Mouse (Mus musculus) gastrocnemius, postnatal 14 days (tissue): ENCODE results near the gene Xkrx. TPM values are rescaled to one million over a fixed set of nuclear protein-coding genes. Genes with fewer than 3 reads are reported as not detected.
"Not testable (repeated sequence)": the region's sequence is repeated elsewhere in the genome, so short reads cannot be mapped to it uniquely, and the experiment has no call there.

Experiments used
- DNase-seq: peaks from one replicate; pipeline ENCODE4 v3.0.0; 2021; ENCODE audit warnings: mixed read lengths
- intact Hi-C: fragments of 180-260 bp; cut with DNase I; formaldehyde crosslinking; loops from one replicate; pipeline ENCODE4 v1.15.1; 2025; ENCODE audit warnings: low total_unique reads
- long read RNA-seq, 2 experiments: library from polyadenylated mRNA; stranded (forward); transcript quantifications; one replicate each; pipeline ENCODE4 v2.0.0; 2021
- total RNA-seq, 2 experiments: library from RNA; stranded (reverse); gene quantifications; 2 replicates each; pipeline ENCODE4 v1.2.3; 2021

Xkrx gene
- under 1 TPM; 0.38 to 0.74 TPM for total RNA-seq
- long read RNA-seq, experiment 1, result 0 reads
- long read RNA-seq, experiment 2, partial matches to known transcripts, result 0 of 1 reads
- long read RNA-seq, experiment 2, other reads (novel, unspliced or antisense), result 1 of 1 reads

DNA sequence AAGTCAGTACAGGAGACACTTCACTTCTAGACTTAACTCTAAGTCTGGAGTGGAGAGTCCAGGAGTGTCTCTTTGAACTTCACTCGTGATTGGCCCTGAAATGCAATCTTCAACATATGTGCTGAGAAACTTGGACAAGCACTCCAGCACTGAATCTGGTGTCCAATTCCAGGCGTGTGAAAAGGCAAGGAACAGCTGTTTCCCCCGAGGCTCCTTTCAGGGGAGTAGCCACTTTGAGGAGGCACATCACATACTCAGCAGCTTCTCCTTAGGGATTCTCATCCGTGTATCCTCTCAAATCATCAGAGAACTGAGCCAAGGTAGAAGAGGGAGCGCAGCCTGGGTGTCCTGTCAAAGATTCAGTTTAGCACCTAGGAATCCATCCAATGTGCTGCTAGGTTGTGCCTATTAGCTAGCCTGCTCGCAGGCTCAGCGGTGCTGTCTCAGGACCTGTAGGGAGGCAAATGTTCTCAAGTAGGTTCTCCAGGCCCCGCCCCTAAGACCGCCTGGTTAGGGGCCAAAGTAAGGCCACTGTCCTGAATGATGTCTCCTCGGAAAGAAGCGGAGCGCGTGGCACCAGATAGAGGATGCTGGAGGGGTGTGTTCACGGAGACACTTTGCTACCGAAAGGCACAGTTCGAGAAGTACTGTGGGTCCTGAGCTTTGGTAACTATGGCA lies at the start of gene Xkrx:
Gene Xkrx, minus strand, starts transcription at position 34 of the 678 bp plus-strand sequence.
- no peak for DNase-seq
- intact Hi-C loops, result no loop called here

DNA sequence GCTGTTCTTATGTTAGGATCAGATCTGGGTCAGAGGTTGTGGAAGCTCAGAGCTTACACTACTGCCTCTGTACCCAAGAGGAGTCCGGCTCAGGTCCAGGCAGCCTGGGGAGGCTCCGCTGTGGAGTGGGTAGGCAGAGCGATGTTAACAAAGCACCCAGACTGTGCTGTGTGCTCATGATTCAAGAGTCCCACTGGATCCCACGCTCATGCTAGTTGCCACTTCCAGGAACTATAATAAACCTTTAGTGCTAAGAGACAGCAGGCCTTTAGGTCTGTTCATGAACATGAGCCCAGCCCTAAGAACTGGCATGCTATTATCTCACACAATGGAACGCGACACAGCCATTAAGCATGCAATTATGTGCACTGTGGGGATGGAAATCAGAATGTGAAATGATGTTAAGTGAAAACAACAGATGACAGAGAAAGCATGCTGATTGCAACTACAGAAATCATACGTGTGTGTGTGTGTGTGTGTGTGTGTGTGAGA lies 49.3 kb upstream of the Xkrx start:
- DNase-seq, result no peak
- intact Hi-C loops, result no loop called here

DNA sequence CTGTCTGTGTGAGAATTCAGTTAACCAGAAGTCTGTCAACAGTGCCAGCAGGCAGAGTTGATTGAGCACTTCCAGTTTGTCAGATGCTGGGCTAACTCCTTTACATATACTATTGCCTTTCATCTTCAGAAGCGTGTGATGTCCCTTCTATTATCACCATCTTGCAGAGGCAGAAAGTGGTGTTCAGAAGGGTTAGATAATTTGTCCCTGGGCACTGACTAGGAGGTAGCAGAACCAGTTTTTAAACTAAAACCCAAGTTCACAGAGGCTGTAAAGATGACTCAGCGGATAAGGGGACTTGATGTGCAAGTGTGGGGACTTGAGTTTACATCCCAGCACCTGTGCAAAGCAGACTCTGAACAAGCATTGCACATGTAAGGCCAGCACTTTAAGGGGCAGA lies 46.6 kb upstream of the Xkrx start:
- intact Hi-C loops, result no loop called here
- DNase-seq, result no peak

DNA sequence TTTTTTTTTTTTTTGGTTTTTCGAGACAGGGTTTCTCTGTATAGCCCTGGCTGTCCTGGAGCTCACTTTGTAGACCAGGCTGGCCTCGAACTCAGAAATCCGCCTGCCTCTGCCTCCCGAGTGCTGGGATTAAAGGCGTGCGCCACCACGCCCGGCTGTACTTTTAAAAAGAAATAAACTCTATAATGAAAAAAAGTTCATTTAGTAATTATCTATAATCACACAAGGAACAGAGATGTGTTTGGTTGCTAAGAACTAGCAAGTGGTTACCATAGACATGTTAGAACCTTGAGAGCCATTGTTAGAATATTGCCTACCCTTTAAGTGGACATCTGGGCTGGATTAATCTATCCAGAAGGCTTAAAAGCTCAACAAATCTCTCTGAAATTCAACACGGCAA lies 25.3 kb upstream of the Xkrx start, which contains the start of gene Arl13a:
Gene Arl13a, plus strand, starts transcription at position 301 of the 400 bp plus-strand sequence.
- DNase-seq, intact Hi-C loops: not testable (repeated sequence)

DNA sequence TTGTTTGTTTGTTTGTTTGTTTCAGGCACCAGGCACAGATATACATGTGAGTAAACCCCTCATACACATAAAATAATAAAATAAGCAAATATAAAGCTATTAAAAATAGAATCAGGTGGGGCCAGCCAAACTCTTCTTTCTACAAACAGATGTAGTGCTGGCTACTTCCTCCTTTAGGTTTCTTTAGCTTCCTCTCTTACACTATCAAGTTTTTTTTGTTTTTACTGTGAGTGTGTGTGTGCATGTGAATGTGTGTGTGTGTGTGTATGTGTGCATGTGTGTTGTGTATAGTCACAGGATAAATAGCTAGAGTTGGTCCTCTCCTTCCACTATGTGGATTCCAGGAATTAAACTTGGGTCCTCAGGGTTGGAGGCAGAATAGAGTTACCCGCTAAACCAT lies 12.8 kb upstream of the Xkrx start:
- intact Hi-C loops, result no loop called here
- DNase-seq, result no peak

DNA sequence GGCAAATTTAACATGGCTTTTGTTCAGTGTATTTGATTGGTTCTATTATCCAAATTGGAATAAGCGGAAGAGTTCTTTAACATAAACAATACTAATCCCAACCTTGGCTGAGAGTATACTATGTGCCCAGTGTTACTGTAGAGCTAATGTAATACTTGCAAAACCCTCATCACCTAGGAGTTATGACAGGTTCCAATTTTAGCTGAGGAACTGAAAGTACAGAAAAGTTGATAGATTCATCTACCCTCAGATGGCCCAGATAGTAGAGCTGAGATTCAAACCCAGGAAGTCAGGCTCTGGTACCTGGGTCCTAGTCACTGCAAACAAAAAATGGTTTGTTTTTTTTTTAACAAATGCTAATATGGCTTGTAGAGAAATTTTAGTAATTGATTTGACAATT lies 8.7 kb upstream of the Xkrx start:
- no peak for DNase-seq
- intact Hi-C loops, result no loop called here

DNA sequence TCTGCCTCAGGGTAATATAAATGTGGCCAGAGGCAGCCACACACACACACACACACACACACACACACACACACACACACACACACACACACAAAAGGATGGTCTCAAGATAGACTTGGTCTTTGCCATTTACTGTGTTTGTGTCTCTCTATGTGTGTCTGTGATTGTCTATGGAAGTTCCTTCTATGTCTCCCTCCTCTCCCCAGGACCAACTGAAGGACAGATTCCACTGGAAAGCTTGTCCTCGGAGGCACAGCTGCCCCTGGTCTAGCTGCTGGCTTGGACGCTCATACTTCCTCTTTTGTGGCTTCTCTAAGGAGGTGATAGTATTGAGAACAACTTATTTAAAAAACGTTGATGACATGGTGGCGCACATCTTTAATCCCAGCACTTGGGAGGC lies 1.6 kb upstream of the Xkrx start:
- no peak for DNase-seq
- intact Hi-C loops, result no loop called here

DNA sequence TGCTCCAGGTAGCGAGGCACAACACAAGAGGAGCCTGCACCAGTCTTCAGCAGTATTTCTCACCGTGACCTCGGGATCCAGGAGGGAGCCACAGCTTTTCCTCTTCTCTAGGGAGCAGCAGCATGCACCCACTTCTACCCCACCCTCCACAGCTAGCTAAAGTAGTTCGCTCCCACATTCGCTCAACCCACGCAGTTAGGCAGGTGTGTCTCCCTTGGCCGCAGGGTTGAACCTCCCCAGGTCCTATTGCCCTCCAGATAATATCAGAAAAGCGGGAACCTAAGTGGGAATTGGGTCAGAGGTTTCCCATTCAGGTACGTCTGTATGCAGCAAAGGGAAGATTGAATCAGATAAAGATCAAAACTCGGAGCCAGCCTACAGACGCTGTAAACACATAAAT lies 950 bp upstream of the Xkrx start:
- intact Hi-C loops, result no loop called here
- no peak for DNase-seq

DNA sequence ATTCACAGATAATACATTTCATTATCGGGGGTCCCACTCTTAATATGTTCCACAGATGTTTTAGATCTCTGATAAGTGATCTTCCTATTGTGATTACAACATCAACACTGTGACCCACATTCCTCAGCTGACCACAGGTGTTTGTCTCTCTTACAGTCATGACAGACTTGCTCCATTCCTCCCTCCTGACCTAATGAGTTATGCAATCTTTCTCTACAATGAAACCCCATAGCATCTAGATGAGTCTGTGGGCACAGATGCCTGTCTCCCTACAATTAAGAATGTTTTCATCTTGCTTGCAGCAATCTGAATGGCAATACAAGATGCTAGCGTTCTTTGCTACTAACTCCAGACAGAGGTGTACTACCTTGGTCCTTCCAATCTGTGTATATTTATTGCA lies 1.4 kb downstream of the Xkrx start:
- no peak for DNase-seq
- intact Hi-C loops, result no loop called here

DNA sequence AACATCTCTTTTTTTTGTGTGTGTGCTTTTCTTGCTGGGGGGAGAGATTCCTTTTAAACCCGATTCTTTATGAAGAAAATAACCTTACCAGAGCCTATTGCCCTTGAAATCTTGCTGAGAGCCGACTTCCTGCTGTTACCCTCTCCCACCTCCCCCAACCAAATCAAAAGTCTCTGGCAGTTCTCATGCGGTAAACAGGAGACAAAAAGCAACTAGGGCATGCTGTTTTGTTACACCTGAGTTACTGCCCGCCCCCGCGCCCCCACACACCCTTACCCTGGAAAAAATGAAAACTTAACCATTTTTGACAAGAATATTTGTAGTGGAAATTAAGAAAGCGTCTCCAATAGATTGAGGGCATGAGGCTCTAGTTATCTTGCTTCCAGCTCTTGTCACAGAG lies 3.7 kb downstream of the Xkrx start:
- no peak for DNase-seq
- intact Hi-C loops, result no loop called here

DNA sequence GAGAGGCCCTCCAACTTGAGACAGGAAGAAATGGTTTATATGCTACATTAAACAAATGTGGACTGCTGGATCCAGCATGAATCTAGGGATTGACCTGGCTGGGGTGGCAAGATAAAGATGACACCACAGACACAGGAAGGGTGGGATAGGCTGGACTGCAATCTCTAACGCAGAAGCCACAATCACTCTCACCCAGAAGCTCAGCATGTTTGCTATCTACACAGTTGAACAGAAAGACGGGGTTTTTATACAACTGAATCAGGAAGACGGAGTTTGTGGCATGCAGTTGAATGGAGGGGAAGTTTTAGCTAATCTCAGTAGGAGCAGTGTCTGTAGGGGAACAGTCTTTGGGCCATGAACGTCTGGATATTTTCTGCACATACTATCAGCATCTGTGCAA lies 19.9 kb downstream of the Xkrx start:
- intact Hi-C loops, result no loop called here
- no peak for DNase-seq

DNA sequence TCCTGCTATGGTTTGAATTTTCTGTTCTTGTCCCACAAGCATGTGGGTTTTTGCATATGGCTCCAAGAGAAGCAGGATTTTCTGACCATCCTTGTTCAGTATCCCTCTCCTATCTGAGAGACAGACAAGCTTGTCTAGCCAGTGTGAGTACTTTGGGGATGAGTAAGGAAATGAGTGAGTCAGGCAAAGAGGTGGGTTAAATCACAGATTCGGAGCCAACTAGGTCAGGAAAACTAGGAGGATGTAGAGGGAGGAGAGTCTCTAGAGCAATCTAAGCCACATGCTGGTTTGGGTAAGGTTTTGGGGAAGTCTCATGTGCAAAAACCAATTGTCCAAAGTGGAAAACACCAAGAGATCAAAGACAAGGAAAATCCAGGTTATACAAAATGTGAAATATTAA lies 20.3 kb downstream of the Xkrx start:
- no peak for DNase-seq
- intact Hi-C loops, result no loop called here

DNA sequence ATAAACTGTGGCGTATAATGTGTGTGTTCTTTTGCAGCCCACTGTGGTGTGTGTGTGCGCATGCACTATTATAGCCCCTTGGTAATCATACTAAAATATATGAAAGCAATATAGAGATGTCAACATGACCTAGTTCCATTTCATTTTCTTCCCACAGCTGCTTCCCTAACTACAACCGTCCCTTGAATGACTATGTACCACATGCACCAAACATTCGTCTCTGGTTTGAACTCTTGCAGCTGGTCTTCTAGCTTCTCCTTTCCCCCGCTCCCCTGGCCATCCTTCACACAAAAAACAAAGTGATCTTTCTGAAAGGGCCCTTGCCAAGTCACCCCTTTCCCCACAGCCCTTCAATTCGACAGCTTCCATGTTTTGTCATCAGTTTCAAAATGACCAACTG lies 21.9 kb downstream of the Xkrx start:
- intact Hi-C loops, result no loop called here
- no peak for DNase-seq

DNA sequence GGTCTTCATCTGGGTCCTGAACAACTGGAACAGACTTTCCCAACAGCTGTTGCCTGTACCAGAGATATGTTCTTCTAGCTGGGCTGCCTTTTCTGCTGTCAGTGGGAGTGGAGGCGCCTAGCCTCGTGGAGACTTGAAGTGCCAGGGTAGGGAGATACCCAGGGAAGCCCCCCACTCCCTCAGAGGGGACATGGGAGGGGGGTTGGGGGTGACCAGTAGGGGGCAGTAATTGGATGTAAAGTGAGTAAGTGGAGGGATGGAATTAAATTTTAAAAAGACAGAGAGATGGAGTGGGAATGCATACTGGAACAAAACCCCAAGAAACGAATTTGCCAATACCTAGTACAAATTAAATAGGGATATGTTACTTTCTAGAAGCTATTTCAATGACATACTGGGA lies 28.1 kb downstream of the Xkrx start:
- intact Hi-C loops, result loop anchor here (10.0 kb wide), 1 partner anchor 181 kb away; no protein-coding TSS in a partner anchor

DNA sequence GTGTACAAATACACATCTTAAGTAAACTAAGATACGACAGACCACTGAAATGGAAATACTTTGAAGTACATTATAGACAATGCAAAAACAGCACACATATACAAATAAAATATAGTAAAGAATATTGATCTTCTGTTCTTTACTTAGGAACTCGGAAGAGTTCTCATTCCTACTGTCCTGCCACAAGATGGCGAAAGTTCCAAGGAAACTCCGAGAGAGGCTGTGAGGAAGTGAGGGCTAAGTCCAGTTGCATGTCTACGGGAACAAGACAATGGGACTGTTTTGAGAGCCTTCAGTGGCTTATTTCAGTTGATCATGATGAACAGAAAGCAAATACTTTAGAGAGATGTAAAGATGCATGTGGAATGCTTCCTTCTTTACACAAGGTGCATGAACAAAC lies 29.6 kb downstream of the Xkrx start:
- no peak for DNase-seq
- intact Hi-C loops, result loop anchor here (10.0 kb wide), 1 partner anchor 183 kb away; no protein-coding TSS in a partner anchor

More for the DNA sequence above, 28.1 kb downstream of the Xkrx start:
- DNase-seq, result no peak

DNA sequence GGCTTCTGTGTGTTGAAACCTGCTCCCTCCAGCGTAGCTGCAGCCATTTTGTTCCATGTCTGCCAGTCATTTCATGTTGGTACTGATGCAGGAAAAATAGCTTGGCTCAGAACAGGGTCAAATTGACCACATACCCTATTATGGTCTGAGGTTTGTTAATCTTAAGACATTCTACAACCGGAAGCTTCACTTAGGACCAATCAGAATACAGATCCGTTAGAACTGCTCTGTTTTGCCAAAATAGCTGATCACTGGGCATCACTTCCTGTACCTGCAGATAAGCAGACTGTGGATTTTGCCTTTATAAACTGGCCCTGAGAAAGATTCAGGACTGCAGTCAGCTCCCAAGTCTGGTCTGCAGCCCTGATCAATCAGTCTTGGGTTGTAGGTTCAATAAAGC lies 33.3 kb downstream of the Xkrx start:
- DNase-seq, result no peak
- intact Hi-C loops, result no loop called here

DNA sequence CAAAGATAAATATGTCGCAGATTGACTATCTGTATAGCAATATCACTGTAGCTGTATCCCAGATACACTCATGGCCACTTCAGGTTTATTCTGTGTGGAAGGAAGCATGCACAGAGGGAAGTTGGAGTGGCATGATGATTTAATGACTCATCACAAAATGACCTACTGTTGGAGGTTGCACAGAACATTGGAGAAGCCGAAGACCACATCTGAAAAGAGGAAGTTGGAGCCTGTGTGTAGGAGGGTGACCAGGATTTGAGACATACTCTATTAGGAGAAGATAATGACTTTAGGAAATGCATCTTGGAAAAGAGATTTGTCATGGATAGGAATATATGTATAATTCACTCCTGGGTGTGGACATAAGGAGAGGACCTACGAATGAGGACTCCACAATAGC lies 45.5 kb downstream of the Xkrx start:
- DNase-seq, result no peak
- intact Hi-C loops, result no loop called here

DNA sequence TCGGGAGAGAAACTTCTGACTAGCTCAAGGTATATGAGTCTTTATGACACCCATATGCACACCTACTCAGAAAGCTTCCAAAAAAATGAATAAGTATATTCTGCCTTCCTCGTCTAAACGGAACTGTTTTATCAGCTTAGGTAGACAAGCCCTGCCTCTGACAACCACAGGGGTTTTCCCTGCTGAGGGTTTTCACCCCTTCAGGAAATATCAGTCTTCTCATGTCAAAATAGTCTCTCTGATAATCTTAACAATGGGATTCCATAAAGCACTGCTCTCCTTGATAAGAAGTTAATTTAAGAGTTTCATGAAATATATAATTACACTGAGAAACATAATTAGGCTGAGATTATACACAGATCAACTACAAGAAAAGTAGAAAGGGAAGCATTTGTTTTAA lies 50.1 kb downstream of the Xkrx start:
- no peak for DNase-seq

DNA sequence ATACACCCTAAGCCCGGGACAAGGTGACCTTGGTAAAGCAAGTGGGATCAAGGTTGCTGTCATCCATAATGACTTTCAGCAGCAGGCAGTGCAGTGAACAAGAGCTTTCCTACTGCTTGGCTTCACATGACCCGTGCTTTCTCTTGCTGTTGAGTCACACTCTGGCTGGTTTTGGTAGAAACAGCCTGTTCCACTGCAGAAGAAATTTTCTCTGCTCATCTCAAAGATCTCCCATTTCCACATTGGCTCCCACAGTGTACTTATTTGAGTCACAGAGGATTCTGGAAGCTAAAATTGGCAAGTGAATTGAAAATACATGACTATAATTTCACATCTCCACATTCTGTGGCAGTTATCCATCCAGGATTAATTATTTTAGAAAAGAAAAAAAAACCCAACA lies 59.2 kb downstream of the Xkrx start:
- no peak for DNase-seq
- intact Hi-C loops, result no loop called here

More for the DNA sequence above, 50.1 kb downstream of the Xkrx start:
- intact Hi-C loops, result no loop called here
